ENCODE assay signal across 26 mouse cellular contexts in genomic region chr13:57623909-57624481, GRCm38 (mm10).
DNase-seq lines count a peak whose midpoint lies in the region; ATAC-seq lines count a peak whose summit lies in the region.
"Had no signal": no experiment of that assay in that cellular context is flagged by ENCODE, and none has a peak within 500 bp of the region (broad histone marks: within the 10 kb centered on the region; RNA-seq: fewer than 3 reads in every experiment).

No protein-coding gene starts in this region.

- peak overlapping the region; percentile 47 for H3K4me3 ChIP-seq in megakaryocyte, embryonic 14.5 days (replicated peaks)
- H3K4me3 ChIP-seq in midbrain, embryonic 12.5 days, result no peak overlapping the region
- H3K4me3 ChIP-seq: embryonic facial prominence, embryonic 10.5 days; forebrain, embryonic 10.5 days; heart, embryonic 12.5 days; intestine, embryonic 15.5 days; neural tube, embryonic 12.5 days had no signal

- H3K36me3 ChIP-seq in megakaryocyte, embryonic 14.5 days (replicated peaks; ENCODE audit: low read length), result no peaks in the 10 kb centered on the region
- no peaks in the 10 kb centered on the region for H3K36me3 ChIP-seq in midbrain, embryonic 12.5 days
- H3K36me3 ChIP-seq: embryonic facial prominence, embryonic 10.5 days; forebrain, embryonic 10.5 days; heart, embryonic 12.5 days; intestine, embryonic 15.5 days; neural tube, embryonic 12.5 days had no signal

- H3K9ac ChIP-seq in midbrain, embryonic 12.5 days (replicated peaks), result no peak overlapping the region
- H3K9ac ChIP-seq: heart, embryonic 12.5 days; hindbrain, embryonic 14.5 days; intestine, embryonic 15.5 days; liver, postnatal 0 days; neural tube, embryonic 12.5 days had no signal

- H3K27ac ChIP-seq in midbrain, embryonic 12.5 days (replicated peaks), result peak overlapping the region; percentile 54; the same call in 1 of the 2 replicates
- H3K27ac ChIP-seq: embryonic facial prominence, embryonic 10.5 days; forebrain, embryonic 10.5 days; hindbrain, embryonic 14.5 days; intestine, embryonic 15.5 days; macrophage; neural tube, embryonic 12.5 days; stomach, postnatal 0 days had no signal

- peak; percentile 7 for DNase-seq in adrenal gland, postnatal 14 days
- DNase-seq in adrenal gland, postnatal 25 days, result no peak
- peak; percentile 23 for DNase-seq in retina, adult 2 months (ENCODE audit: low read depth, low spot score)
- DNase-seq in cerebellum, adult 9-11 months, result no peak
- DNase-seq in urinary bladder, postnatal 10 days (ENCODE audit: low spot score), result no peak
- DNase-seq: cerebellum, adult 2 months; gastrocnemius, postnatal 25 days; heart, adult 18-20 months; heart, postnatal 10 days; kidney, adult 8-10 months; kidney, postnatal 10 days; liver, postnatal 0 days; right cerebral cortex, postnatal 14 days had no signal

- ATAC-seq in megakaryocyte, adult 5-6 weeks (ENCODE audit: poor library complexity, severe bottlenecking), result no peak
- peak; percentile 54; the same call in 1 of the 2 replicates for ATAC-seq in midbrain, embryonic 12.5 days (ENCODE audit: low FRiP score, low read depth)
- ATAC-seq: intestine, embryonic 15.5 days; liver, postnatal 0 days; lung, postnatal 0 days; Patski had no signal

- no peaks in the 10 kb centered on the region for H3K27me3 ChIP-seq in megakaryocyte, embryonic 14.5 days (replicated peaks)
- H3K27me3 ChIP-seq in midbrain, embryonic 12.5 days, result peaks cover 30% of the 10 kb centered on the region
- H3K27me3 ChIP-seq: intestine, embryonic 15.5 days; neural tube, embryonic 12.5 days; Patski had no signal

- peaks cover 66% of the 10 kb centered on the region for H3K9me3 ChIP-seq in megakaryocyte, embryonic 14.5 days
- H3K9me3 ChIP-seq in midbrain, embryonic 12.5 days, result no peaks in the 10 kb centered on the region
- H3K9me3 ChIP-seq: embryonic facial prominence, embryonic 10.5 days; forebrain, embryonic 10.5 days; heart, embryonic 12.5 days; intestine, embryonic 15.5 days; neural tube, embryonic 12.5 days had no signal

- H3K4me2 ChIP-seq in midbrain, embryonic 12.5 days (replicated peaks), result no peak overlapping the region
- H3K4me2 ChIP-seq: heart, embryonic 12.5 days; hindbrain, embryonic 14.5 days; intestine, embryonic 15.5 days; neural tube, embryonic 12.5 days had no signal

- no peaks in the 10 kb centered on the region for H3K4me1 ChIP-seq in megakaryocyte, embryonic 14.5 days
- H3K4me1 ChIP-seq in midbrain, embryonic 12.5 days, result no peaks in the 10 kb centered on the region
- H3K4me1 ChIP-seq: forebrain, embryonic 10.5 days; heart, embryonic 12.5 days; intestine, embryonic 15.5 days; neural tube, embryonic 12.5 days had no signal

- 22% methylated on average over 7 of the region's 7 CpGs for whole genome bisulfite sequencing in midbrain, embryonic 12.5 days

Comparison
In these comparisons a context has a peak if more than half of its experiments do, and no peak if none do; other contexts are left out.
1. DNase-seq: peak in adrenal gland, postnatal 14 days (single experiment) and retina, adult 2 months (single experiment); none in adrenal gland, postnatal 25 days (single experiment), cerebellum, adult 9-11 months (single experiment) and urinary bladder, postnatal 10 days (single experiment).